Mouse (Mus musculus) adrenal gland, postnatal 10 days (tissue): Measurements from ENCODE around the gene Vmn1r23. TPM values are rescaled to one million over a fixed set of nuclear protein-coding genes. Genes with fewer than 3 reads are reported as not detected.
"Not testable (repeated sequence)": the region's sequence is repeated elsewhere in the genome, so short reads cannot be mapped to it uniquely, and the experiment has no call there.

Experiments used
- DNase-seq: peaks from one replicate; pipeline ENCODE4 v3.0.0; 2021; ENCODE audit warnings: mixed read lengths
- long read RNA-seq, 2 experiments: library from polyadenylated mRNA; stranded (forward); transcript quantifications; one replicate each; pipeline ENCODE4 v2.0.0; 2021
- total RNA-seq, 2 experiments: library from RNA; stranded (reverse); gene quantifications; 2 replicates each; pipeline ENCODE4 v1.2.3; 2021

Gene Vmn1r23
- not detected for total RNA-seq
- long read RNA-seq, experiment 1 = 0 reads
- long read RNA-seq, experiment 2 = 0 reads

GRCm38 (mm10) chr6:57926738-57927137 is at the start of gene Vmn1r23:
Gene Vmn1r23 (minus strand): TSS chr6:57926838.
- no peak for DNase-seq

DNA sequence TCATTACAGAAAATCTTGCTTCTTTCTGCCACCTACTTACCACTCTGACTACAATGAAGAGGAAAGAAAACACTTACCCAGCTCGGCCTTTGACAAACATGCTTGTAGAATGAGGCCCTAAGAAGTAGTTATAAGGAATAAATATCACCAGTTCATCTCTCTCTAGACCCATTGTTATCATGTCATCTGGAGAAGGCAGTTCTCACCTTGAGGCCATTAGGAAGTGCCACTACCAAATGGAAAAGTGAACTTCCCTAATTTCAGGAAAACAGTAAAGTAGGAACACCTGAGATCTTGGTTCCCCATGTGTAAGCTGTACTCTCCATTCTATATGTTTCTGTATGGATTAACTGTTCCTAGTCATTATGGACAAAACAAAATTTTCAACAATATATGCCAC is 34.8 kb upstream of the Vmn1r23 start, which contains the start of gene Vmn1r24:
Gene Vmn1r24, minus strand, starts transcription at position 101 of the 400 bp plus-strand sequence.
- DNase-seq = not testable (repeated sequence)

DNA sequence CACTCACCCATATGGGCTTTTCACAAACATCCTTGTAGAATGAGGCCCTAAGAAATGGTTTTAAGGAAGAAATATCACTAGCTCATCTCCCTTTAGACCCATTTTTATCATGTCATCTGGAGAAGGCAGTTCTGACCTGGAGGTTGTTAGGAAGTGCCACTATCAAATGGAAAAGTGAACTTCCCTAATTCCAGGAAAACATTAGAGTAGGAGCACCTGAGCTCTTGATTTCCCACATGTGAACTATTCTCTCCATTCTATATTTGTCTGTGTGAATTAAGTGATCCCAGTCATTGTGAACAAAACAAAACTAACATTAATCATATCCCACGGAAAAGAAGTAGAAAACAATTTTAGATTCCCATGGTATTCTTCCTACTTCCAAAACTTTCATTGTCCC is 18.7 kb downstream of the Vmn1r23 start, which contains the start of gene Vmn1r22:
Gene Vmn1r22, minus strand, starts transcription at position 101 of the 400 bp plus-strand sequence.
- DNase-seq = no peak

Other genes starting within 250 kb of the Vmn1r23 start
- 10 to 100 TPM; 19.4 to 24.0 TPM for gene Pyurf, start 234.8 kb downstream of the Vmn1r23 start, total RNA-seq
- 10 to 100 TPM; 20.2 to 22.2 TPM for gene Lancl2, start 224.3 kb downstream of the Vmn1r23 start, total RNA-seq
- 10 to 100 TPM; 16.7 to 23.0 TPM for gene Vopp1, start 101.7 kb downstream of the Vmn1r23 start, total RNA-seq
- not detected for gene Vmn1r21, start 76.5 kb downstream of the Vmn1r23 start, total RNA-seq
- gene Vmn1r22, start 18.8 kb downstream of the Vmn1r23 start, total RNA-seq = not detected
- not detected for gene Vmn1r24, start 34.7 kb upstream of the Vmn1r23 start, total RNA-seq
- not detected for gene Vmn1r25, start 54.0 kb upstream of the Vmn1r23 start, total RNA-seq
- gene Vmn1r26, start 88.3 kb upstream of the Vmn1r23 start, total RNA-seq = not detected